Mouse (Mus musculus): ENCODE data around the gene Cyp11a1.

Gene Cyp11a1

DNA sequence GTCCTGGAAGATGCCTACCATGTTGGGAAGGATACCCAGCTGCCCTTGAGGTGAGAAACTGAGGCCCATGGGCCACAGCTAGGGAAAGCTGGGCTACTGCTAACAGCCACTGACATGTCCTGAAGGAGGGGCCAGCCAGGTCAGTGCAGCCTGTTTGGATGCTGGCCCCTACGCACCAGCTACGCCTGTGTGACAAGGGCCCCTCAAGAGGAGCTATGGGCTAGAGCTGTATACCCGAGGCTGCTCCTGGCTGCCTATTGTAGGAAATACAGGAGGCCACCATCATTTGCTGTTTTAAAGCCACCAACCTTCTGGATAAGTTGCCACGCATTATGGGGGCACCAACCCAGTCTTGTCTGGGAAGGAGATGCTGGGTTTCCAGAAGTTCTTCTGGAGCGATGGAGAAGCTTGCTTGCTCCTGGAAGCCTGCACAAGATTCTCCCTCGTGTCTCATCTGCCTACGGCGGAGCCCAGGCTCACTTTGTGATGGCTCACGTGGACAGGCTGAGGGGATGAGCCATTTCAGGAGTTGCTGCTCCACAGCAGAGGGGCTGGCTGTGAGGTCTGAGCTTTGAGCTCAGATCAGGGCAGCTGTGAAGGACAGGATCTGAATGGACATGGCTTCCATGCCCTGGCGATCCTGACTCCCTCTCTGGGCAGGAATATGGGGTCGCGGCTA, 2.3 kb downstream of the Cyp11a1 start:
- 69% methylated on average over 12 of the region's 12 CpGs for WGBS

GRCm38 (mm10) chr9:58009015-58009362, 2.8 kb downstream of the Cyp11a1 start:
- 13% methylated on average over 6 of the region's 6 CpGs for WGBS

DNA sequence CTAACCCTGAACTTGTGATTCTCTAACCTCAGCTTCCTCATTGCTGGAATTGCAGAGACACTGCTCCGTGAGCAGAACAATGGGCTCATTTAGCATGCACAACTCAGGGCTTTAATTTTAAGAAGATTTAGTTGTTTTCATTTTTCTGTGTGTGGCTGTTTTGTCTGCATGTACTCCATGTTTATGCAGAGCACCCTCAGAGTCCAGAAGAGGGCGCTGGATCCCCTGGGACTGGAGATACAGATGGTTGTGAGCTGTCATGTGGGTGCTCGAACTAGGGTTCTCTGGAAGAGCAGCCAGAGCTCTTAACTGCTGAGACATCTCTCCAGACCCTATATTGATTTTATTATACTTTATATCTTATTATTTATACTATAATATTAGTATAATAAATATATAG, 3.4 kb downstream of the Cyp11a1 start:
- 54% methylated on average over 3 of the region's 3 CpGs for WGBS

- 80% methylated on average over 7 of the region's 7 CpGs for WGBS
These were observed 4.8 kb downstream of the Cyp11a1 start for GRCm38 (mm10) chr9:58011027-58011426.

GRCm38 (mm10) chr9:58011552-58011951, 5.3 kb downstream of the Cyp11a1 start:
- 92% methylated on average over 8 of the region's 8 CpGs for WGBS

- 67% methylated on average over 2 of the region's 2 CpGs for WGBS
These were observed 6.3 kb downstream of the Cyp11a1 start for GRCm38 (mm10) chr9:58012486-58012885.

DNA sequence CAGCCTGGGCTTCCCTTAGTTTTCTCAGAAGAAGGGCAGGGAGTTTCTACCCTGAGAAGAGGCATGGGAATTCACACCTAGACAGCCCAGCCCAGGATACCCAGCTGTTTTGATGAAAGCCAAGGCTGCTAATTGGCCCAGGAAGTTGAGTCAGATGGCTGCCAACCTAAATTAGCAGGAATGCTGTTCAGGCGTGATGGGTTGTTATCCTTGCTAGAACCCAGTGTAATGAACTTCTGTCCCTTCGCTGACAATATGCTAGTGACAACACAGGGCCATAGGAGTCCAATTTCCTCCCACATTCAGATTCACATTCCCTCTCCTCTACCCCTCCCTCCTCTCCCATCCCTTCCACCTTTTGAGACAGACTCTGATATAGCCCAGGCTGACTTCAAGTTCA, 6.7 kb downstream of the Cyp11a1 start:
- 34% methylated on average over 2 of the region's 2 CpGs for WGBS

DNA sequence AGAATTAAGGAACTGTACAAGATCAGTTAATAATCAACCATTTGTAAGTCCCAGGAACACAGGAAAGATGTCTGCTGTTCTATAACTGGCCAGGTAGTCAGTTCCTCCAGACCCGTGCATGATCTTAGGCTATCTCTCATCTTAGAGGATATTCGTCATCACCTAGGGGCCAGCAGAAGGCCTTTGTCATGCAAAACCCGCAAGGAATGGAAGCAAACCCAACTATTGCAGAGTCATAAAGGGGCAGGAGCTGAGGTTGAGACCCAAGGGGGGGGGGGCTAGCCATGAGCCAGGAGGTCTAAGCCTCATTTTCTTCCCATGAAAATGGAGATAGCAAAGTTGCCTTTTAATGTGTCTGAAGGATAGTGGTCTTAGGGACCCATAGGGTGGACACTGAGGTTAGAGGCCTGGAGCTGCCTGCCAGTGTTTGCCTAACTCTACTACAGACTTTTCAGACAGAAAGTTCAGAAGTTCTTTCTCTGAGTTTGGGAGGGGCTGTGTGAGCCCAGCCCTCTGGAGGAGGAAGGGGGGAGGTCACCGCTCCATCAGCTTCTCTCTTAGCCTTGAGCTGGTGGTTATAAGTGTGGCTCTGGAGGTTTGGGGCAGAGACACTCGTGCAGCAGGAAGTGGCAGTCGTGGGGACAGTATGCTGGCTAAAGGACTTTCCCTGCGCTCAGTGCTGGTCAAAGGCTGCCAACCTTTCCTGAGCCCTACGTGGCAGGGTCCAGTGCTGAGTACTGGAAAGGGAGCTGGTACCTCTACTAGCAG, 8.4 kb downstream of the Cyp11a1 start:
- WGBS, result 77% methylated on average over 8 of the region's 8 CpGs

DNA sequence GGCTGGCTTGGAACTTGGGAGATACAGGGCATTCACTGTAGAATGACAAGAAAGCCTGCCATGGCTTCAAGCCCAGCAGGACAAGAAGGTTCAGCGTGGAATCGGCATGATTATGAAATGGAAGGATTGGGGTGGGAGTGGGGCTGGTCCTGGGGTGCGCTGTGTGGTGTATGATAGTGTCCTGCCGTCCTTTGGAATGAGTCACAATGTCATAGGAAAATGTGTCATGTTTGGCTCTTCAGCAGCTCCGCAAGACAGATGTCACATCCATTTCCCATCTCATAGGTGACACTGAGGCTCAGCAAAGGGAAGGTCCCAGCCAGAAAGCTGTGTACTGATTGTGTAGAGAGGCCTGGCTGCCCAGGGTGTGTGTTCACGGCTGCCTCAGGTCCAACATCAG, 9.6 kb downstream of the Cyp11a1 start:
- 87% methylated on average over 6 of the region's 6 CpGs for WGBS

DNA sequence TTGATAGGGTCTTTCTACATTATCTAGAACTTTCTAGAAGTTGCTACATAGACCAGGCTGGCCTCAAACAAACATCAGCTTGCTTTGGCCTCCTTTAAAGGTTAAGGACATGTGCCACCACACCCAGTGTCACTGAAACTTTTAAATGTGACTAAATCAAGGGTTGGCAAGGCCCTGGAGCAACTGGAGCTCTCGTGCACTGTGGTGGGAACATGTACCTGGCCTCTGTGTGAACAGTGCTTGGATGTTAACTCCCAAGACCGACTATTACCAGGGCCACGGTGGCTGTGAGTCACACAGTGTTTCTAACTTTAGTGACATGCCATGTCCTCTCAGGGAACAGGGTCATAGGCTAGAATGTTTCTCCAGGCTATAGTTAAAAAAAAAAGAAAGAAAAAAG, 10.8 kb downstream of the Cyp11a1 start:
- 82% methylated on average over 3 of the region's 3 CpGs for WGBS

DNA sequence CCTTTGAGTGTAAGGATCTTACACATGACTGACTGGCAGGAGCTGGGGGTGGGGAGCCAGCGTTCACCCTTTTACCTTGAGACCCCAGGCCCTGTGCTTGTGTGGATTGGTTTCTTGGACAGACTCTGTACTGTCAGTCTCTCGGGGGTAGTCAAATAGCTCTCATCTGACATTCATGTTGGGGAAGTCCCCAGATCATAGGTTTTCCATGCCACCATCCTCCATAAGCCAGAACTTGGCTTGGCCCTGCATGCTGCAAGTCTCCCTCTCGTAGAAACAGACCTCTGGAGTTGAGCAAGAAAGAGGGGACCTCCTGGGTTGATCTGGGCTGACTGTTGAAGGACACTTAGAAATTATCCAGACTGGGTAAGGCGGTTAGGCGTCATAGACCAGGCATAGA, 12.2 kb downstream of the Cyp11a1 start:
- WGBS, result 90% methylated on average over 5 of the region's 5 CpGs

DNA sequence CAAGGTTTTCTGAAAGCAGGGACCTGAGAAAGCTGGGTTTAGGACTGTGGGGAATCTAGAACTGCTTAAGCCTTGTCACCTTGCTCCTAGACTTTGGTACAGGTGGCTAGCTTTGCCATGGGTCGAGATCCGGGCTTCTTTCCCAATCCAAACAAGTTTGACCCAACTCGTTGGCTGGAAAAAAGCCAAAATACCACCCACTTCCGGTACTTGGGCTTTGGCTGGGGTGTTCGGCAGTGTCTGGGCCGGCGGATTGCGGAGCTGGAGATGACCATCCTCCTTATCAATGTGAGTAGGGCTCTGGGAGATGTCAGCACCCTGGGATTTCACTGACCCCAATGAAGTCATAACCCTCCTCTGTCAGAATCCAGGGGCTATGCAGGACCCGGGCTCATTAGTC, 19.8 kb downstream of the Cyp11a1 start:
- WGBS, result 84% methylated on average over 9 of the region's 9 CpGs

DNA sequence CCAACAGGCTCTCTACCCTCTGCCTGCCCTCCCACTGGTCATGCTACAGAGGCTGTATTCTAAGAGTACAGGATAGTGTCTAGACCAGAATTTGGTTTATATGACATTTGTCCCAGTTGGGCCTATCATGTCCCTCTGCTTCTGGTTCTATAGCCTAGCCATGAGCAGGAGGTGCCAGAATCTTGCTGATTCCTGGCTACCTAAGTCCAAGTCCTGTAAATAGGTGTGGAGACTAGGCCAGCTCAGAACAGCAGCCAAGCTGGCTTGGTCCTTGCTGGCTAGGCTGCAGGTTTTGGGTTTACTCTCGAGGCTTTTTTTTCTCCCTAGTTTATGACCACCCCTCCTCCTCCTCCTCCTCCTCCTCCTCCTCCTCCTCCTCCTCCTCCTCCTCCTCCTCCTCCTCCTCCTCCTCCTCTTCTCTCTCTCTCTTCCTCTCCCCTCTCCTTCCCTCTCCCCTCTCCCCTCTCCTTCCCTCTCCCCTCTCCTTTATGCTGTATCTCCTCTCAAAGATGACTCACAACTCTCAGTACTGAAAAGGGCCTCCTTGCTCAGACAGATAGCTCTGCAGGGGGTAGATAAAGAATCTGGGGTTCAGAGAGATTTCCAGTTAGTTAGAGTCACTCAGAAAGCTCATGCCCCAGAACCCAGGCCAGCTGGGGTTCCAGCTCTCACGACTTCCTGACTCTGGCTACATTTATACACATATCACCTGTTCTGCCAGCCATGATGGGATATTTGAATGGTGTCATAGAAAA, 21.4 kb downstream of the Cyp11a1 start:
- 30% methylated on average over 2 of the region's 2 CpGs for WGBS

DNA sequence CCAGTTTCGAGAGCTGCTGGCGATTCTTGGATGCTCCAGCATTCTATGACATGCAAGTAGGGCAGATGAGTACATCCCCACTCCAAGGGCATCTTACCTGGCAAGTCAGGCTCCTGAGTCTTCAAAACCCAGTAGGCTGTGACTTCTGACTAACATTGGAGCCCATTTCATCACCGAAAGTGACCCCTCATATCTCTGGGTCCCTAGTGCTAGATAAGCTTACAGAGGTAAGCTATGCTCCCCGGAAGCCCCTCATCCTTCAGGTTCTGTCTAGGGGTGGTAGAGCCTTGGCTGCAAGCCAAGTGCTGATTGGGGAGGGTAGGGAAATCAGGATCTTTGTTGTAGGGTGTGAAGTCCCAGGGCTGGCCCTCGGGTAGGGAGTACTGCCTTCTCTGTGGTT, 22.6 kb downstream of the Cyp11a1 start:
- WGBS, result 82% methylated on average over 5 of the region's 5 CpGs

DNA sequence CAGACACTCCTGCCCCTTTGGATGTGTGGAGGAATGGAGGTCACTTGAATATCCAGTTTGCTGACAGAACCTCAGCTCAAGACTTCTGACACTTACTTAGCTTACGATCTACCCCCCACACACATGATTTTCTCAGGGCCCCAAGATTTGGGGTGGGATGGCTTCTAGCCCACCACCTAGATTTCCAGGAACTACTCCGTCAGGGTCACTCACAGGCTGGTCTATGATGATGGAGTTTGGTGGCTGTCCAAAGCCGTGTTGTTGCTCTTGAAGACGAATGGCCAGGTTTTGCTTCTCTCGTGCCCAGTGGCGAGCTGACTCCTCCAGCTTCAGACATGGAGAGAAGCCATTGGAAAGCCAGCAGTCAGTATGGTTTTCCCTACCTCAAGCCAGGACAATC, 23.4 kb downstream of the Cyp11a1 start:
- 92% methylated on average over 6 of the region's 6 CpGs for WGBS

DNA sequence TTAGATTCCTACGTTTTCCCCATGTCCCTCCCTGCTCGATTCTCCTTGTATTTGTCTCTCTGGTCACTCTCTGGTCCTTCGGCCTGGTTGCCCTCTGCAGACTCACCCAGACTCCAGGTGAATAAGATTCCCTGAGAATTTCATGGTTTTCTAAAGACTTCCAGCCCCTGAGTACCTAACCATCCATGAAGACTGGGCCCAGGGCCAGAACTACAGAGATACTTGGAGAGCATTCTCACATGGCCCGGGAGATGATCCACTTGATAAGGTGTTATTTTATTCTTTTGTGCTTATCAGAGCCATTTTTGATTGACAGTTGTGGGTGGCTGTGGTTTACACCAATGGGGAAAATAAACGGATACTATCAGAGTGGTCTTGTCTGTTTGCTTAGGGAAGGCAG, 25.7 kb downstream of the Cyp11a1 start:
- 83% methylated on average over 5 of the region's 5 CpGs for WGBS

DNA sequence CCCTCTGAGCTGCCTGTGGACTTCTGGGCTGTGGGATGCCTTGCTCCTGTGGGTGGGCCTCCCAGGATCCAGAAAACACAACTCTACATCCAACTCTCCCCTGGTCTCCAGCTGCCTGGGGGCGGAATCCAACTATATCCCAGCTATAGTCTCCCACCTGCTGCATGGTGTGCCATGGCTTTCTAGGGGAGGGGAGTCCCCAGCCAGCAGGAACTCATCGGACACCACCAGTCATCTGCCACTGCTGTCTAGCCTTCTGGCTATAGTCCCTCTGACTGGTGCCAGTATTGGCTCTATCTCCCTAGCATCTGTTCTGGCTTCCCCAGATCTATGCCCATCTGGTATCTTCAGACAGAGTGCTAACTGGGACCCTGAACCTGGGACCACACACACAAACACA, 29.3 kb downstream of the Cyp11a1 start:
- 31% methylated on average over 2 of the region's 2 CpGs for WGBS

DNA sequence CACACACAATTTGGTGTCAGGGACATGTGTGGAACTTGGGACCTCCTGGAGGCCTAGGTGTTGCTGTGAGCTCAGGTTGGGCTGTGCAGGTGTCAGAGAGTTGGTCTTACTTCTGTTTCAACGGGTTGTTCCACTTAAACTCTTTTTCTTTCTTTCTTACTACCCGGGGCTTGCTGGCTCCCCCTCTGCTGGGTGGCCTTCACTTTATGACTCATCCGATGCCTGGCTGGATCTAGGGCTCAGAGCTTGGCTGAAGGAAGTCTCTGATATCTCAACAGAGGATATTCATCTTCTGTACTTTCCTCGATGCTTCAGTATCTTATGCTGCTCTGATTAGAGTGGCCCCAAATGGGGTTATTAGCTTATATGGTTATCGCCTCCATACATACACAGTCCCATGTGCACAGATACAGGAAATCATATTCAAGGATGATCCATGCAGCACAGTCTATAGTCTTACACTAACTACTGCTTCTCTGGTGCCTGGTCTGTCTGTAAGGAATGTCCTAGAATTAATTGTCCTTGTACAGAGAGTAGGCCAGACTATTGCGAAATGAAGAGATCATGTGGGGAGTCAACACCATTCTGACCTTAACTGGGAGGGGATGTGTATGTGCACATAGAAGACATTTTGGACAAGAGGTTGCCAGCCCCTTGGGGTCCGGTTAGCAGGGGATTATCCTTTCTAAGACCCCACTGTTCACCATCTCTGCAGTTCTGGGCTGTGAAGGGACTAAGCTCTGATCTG, 29.9 kb downstream of the Cyp11a1 start:
- WGBS, result 57% methylated on average over 7 of the region's 7 CpGs

DNA sequence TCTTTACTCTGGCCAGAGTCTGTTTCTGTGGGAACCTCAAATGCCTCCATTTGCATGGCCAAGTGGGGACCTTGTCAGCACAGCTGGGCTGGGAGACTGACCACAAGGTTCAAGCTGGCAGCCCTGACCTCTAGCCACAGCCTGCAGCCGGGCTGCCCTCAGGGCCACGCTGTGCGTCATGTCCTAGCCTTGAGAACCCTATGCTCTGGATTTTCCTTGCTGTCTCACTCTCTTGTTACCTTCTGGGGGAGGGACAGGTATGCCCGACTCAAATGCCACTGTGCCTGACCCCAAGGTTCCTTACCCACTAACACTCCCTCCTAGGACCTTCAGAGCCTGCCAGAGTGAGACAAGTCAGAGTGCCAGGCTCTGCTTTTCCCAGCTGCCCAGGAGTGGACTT, 30.8 kb downstream of the Cyp11a1 start:
- WGBS, result 90% methylated on average over 4 of the region's 4 CpGs

- WGBS, result 37% methylated on average over 19 of the region's 19 CpGs
These were observed 32.4 kb downstream of the Cyp11a1 start for GRCm38 (mm10) chr9:58038500-58039168.

- 70% methylated on average over 4 of the region's 4 CpGs for WGBS
These were observed 34.8 kb downstream of the Cyp11a1 start for GRCm38 (mm10) chr9:58040977-58041376.

DNA sequence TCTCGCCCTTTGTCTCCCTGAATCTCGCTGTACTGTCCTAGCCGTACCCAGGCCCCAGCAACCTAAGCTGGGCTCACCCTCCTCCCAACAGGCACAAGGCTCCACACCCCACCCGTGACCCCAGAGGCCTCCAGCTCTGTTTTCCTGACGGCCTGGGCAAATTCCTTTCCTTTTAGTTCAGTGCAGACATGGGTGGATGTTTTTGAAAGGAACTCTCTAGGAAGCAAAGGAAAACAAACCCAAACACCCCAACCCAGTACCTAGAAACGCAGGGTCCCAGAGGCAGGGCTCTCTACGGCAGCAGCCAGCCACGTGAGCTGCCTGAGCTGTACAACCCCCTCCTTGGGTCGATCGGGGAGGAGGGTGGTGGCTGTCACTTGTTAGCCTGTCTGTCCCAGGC, 36.2 kb downstream of the Cyp11a1 start:
- 69% methylated on average over 10 of the region's 10 CpGs for WGBS
